Mouse (Mus musculus): Measurements from ENCODE around the gene Bcat2.

Bcat2 gene

DNA sequence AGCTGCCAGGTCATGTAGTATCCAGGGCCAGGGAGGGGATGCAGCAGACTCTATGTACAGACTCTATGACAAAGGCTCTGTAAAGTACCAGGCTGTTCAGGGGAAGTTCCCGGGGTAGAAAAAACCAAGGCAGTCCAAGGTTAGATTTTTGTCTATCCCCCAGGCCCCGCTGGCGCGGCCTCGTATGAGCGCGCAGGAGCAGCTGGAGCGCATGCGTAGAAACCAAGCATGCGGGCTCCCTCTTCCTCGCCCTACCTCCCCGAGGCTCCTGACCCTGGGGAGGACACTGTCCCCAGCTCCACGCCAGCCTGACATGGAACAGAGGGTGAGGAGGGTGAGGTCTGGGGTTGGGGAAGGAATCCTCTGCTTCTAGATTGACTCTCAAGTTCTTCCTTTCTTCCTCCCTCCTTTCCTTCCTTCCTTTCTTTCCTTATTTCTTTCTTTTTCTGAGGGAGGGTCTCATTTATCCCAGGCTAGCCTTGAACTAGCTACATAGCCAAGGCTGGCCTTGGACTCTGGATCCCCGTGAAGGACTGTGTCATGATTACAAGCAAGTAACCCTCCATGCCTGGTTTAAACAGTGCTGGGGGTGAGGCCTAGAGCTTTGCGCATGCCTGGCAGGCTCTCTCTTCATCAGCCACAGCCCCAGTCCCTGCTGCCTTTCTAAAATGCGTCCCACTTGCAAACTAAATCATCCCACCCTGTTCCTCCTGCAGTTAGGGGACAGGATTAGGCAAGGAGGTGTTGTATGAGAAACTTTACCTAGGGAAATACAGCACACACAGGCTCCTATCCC, 20.1 kb upstream of the Bcat2 start:
- no peak for ATAC-seq (ENCODE audit: insufficient number of reproducible peaks, low FRiP score, low TSS enrichment)

DNA sequence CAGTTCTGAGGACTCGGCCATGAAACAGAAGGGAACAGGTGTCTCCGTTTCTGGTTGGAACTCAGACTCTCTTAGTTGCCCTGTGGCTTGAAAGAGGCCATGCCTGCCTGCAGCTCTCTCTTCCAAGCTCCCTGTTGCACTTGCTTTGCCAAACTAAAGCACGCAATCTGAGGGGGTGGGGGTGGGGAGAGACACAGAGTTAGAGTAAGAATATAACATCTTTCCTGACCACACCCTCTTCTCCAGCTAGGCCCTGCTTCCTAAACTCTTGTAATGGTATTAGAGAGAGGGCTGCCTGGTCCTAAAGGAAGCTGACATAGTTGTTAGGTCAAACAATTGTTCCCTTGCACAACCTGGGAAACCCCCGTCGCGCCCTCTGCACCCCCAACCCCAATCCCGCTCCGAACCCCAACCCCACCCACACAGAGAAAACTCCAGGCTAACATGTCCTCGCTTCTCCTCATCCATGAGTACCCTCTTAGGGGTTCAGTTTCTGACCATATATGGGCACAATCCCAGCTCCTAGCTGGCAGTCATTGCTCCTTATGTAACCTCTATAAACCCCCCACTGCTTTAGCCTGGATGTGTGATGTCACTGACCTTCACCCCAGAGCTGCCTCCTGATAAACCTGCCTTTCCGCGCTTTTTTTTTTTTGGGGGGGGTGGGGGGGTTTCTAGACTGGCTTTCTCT, 19.0 kb upstream of the Bcat2 start:
- no peak for ATAC-seq (ENCODE audit: insufficient number of reproducible peaks, low FRiP score, low TSS enrichment)

DNA sequence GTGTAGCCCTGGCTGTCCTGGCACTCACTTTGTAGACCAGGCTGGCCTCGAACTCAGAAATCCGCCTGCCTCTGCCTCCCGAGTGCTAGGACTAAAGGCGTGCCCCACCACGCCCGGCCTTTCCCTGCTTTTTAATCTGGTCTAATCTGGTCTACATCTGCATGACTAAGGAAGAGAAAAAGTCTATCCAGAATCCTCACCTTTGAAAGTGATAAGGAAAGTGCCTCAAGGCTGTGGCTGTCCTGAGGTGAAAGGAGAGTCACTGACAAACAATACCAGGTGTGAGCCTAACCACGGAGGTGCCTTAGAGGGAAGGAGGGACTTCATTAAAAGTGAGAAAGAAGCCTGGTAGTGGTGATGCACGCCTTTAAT, 18.5 kb upstream of the Bcat2 start:
- ATAC-seq (ENCODE audit: insufficient number of reproducible peaks, low FRiP score, low TSS enrichment) = no peak

DNA sequence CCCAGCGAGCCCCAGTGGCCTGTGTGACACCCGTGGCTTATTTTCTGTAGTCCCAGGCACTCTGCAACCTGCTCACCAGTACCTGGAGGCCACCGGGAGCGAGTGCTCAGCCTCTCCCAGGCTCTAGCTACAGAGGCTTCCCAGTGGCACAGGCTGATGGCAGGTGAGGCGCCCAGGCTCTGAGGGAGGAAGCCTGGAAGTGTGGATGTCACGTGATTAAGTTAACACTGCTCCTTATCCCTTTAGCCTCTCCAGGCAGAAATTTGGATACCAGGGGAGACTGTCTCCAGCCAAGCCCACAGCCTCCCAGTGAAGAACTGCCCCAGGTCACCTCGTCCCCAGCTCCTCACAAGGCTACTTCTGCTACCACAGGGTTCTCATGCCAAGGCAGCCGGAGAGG, 16.4 kb upstream of the Bcat2 start:
- no peak for ATAC-seq (ENCODE audit: insufficient number of reproducible peaks, low FRiP score, low TSS enrichment)

GRCm38 (mm10) chr7:45553990-45554389, 16.0 kb upstream of the Bcat2 start:
- ATAC-seq (ENCODE audit: insufficient number of reproducible peaks, low FRiP score, low TSS enrichment) = no peak

DNA sequence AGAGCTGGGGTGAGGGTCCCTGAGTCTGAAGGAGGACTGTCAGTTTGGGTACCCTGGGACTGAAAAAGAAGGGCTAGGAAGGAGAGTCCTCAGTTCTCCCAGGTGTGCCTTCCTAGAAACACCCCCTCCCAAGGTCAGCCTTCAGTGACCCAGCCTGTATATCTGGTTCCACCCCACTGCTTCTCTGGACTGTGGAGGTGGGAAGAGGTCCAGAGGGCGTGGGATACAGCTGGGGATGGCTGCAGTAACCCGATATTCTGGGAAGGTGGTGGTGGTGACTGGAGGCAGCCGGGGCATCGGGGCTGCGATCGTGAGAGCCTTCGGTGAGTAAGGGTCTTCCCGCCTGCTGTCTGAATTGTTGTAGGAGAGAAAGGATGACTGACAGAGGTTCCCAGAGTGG, 15.2 kb upstream of the Bcat2 start, which contains the start of gene Hsd17b14:
Hsd17b14 (plus strand) TSS at position 150 of the 400 bp plus-strand sequence.
- ATAC-seq (ENCODE audit: insufficient number of reproducible peaks, low FRiP score, low TSS enrichment) = no peak

DNA sequence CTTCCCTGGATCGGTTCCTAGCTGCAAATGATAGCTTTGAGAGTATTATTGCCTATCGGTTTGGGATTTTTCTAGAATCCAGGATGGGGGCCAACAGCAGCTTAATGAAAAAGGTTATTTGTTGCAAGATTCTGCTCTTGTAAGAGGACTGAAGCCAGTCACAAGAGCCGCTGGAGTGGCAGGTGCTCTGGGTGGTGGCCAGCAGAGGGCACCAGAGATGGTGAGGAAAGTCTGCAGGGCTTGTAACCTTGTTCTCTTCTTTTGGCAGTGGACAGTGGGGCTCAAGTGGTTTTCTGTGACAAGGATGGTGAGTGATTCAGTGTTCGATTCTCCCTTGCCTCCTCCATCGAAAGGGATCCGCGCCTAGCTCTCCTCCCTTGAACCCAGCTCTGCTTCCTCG, 14.2 kb upstream of the Bcat2 start:
- ATAC-seq (ENCODE audit: insufficient number of reproducible peaks, low FRiP score, low TSS enrichment) = peak; percentile 45; the same call in 1 of the 2 replicates

DNA sequence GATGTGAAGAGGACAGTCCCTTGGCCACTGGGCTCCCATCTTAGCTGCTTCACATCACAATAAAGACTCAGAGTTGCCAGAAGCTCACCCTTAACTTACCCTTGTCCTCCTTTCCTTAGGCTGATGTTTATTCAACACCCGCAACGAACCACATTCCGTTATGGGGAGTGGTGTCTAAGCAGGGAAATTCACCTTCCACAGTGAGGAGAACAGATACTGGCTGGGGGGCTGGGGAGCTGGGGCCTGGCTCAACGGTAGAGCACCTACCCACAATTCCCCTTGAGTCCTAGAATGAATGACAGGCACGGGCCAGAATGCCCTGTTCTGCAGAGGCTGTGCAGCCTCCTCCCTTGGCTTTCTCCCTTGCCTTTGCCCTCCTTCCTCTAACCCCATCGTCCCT, 11.0 kb upstream of the Bcat2 start:
- no peak for ATAC-seq (ENCODE audit: insufficient number of reproducible peaks, low FRiP score, low TSS enrichment)

- no peak for ATAC-seq (ENCODE audit: insufficient number of reproducible peaks, low FRiP score, low TSS enrichment)
Measured at GRCm38 (mm10) chr7:45560241-45560640, 9.7 kb upstream of the Bcat2 start.

- no peak for ATAC-seq (ENCODE audit: insufficient number of reproducible peaks, low FRiP score, low TSS enrichment)
Measured at GRCm38 (mm10) chr7:45560843-45561623, 8.9 kb upstream of the Bcat2 start.

GRCm38 (mm10) chr7:45561624-45562520, 8.1 kb upstream of the Bcat2 start:
- no peak for ATAC-seq (ENCODE audit: insufficient number of reproducible peaks, low FRiP score, low TSS enrichment)

GRCm38 (mm10) chr7:45564811-45565210, 5.1 kb upstream of the Bcat2 start:
- ATAC-seq (ENCODE audit: insufficient number of reproducible peaks, low FRiP score, low TSS enrichment) = no peak

GRCm38 (mm10) chr7:45565446-45565845, 4.5 kb upstream of the Bcat2 start:
- no peak for ATAC-seq (ENCODE audit: insufficient number of reproducible peaks, low FRiP score, low TSS enrichment)

GRCm38 (mm10) chr7:45567112-45567779, 2.7 kb upstream of the Bcat2 start:
- ATAC-seq (ENCODE audit: insufficient number of reproducible peaks, low FRiP score, low TSS enrichment) = no peak

DNA sequence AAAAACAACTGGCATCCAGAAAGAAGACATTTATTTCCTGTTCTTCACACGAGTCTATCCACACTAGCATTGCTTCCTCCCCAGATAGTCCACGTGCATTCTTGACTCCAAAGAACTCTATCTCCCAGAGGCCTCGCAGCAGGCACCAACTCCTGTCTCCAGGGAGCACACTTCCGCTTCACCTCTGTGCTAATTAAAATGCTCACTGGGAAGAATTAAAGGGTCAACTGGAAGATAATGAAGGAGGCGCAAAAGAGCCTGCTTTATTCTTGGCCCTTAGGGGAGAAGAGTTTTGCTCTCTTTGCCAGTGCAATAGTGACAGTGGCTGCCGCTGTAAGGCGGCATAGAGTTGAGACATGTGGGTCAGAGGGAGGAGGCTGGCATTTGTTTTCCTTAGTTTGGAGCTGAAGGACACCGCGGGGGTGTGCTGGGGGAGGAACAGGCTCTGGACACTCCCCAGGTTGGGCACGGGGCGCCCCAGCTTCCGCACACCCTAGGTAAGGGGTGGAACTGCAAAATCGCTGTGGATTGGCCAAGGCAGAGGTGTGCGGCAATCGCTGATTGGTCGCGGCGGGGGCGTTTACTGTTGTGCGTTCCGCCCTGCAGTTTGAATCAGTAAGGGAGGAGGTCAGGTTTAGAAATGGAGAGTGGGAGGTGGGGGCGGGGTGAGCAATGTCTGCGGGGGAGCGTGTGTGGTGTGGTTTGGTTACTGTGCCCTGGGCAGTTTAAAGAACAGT, 2.0 kb upstream of the Bcat2 start:
- peak; percentile 94 for ATAC-seq (ENCODE audit: insufficient number of reproducible peaks, low FRiP score, low TSS enrichment)

GRCm38 (mm10) chr7:45568601-45569473, 1.1 kb upstream of the Bcat2 start:
- no peak for ATAC-seq (ENCODE audit: insufficient number of reproducible peaks, low FRiP score, low TSS enrichment)

DNA sequence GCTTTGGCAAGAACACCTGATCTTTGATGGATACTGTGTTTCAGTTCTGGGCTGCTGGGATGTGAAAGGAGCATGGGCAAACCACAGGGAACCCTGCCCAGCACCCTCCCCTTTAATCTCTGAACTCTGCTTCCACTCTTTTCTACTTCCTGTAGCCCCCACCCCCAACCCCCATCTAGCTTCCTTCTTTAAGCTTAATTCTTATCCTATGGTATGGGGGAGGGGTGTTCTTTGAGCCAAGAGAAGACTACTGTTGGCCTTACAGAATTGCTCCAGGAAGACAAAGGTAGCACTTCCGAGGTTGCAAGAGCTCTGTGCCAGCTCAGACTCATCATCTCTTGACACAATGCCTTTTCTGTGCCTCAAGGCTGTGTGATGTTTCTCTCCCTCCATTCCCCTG, 2.0 kb downstream of the Bcat2 start:
- ATAC-seq (ENCODE audit: insufficient number of reproducible peaks, low FRiP score, low TSS enrichment) = no peak

DNA sequence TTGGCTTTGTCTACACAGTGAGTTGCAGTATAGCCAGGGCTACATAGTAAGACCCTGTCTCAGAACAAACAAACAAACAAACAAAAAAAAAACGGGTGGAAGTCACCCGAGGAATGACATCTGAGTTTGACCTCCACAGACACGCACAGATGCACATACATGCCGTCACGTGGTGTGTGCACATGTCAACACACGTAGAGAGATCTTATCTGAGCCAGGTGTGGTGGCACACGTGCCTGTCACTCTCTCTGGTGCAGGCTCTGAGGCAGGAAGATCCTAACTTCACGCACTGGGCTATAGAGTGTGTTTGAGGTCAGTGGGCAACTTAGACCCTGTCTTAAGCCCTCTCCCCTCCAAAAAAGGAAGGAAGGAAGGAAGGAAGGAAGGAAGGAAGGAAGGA, 4.0 kb downstream of the Bcat2 start:
- ATAC-seq (ENCODE audit: insufficient number of reproducible peaks, low FRiP score, low TSS enrichment) = no peak
